Mouse (Mus musculus) forelimb bud, embryonic 11.5 days (tissue): ENCODE measurements around the gene Tpd52l1.
"Not testable (repeated sequence)": the region's sequence is repeated elsewhere in the genome, so short reads cannot be mapped to it uniquely, and the experiment has no call there.

Source experiments
- DNase-seq: peaks from one replicate; pipeline ENCODE4 v3.0.0-alpha.2; 2012; ENCODE audit warnings: low read depth, low spot score

The Tpd52l1 gene

DNA sequence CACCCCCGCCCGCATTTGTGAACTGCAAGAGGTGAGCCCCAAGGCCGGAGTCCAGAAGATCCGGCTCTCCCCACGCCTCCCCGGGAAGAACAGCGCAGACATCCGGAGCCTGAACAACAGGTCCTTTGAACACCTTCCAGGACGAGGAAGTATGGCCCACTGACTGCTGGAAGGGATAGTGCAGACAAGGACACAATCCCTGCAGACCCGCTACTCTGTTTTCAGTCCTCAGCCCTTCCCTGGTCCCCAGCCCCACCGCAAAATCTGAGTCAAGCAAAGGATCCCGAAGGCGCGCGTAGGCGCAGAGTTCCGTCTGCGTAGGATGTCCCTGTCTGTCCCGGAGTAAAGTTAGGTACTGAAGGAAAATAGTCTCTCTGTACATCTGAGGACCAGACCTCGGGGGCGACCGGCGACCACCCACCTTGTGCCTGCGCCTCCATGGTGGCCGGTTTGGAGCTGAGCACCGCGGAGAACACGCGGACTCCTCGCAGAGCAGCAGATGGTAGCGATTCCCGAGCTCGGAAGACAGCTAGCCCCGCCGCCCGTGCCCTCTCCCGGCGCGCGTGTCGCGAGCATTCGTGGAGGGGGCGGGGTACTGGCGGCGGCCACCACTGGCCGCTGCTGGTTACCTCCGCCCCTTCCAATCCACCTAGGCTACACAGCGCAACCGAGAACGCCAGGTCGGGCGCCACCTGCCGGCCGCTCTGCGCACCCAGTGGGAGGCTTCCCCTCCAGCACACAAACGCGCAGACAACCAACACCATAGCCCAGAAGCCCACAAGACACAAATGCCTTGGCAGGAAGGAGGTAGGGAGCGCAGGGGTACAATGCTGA is at the start of gene Tpd52l1:
TSS of gene Tpd52l1 (minus strand) at position 668 of the 834 bp plus-strand sequence.
- peak; percentile 89 for DNase-seq

DNA sequence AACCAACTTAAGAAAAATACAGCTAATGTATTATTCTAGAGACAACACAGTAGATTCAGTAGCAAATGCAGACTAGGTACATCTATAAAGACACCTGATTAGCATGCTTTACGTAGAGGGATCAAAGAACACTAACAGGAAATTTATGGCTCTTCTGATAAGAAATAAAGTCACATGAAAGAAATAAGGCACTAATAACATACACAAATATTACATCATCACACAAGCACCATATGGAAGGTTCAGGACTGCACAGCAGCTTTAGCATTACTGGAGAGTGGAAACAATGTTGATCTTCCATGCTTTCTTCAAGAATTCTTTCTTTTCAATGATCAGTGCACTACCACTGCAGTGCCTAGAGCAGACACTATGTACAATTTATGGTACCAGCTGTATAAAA is 48.5 kb upstream of the Tpd52l1 start:
- DNase-seq: no peak

DNA sequence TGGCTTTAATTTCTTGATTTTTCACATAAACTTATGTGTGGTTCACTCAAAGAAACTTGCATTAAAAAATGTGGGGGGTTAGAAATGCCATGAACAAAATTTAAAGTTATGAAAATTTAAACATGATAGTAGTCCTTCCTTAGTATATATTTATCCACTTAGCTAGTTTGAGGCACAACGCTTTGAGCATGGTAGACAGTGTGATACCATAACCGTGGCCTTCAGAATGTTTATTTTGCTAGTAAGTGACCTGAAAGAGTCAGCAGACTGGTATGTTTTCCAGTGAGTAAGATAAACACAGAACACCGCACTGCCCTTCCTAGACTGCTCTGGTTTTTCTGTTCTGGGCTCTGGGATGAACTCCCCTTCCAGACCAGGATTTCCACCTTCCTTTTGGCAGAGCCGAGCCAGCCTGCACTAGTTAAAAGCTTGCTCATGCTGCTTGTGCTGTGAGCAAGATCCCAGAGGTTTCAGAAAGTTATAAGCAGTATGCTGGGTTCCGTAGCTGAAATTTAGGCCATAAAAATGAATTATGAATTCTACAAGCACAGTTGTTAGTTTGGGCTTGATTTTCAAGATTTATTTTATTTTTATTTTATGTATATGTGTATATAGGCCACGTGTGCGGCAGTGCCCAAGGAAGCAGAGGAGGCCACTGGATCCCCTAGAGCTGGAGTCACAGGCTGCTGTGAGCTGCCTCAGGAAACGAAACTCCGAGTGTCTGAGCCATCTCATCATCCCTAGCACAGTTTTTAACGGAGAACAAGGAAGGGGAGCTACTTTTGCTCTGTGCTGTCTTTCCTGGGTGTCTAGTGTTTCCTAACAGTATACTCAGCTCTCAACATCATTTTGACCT is 21.5 kb upstream of the Tpd52l1 start:
- DNase-seq: no peak

DNA sequence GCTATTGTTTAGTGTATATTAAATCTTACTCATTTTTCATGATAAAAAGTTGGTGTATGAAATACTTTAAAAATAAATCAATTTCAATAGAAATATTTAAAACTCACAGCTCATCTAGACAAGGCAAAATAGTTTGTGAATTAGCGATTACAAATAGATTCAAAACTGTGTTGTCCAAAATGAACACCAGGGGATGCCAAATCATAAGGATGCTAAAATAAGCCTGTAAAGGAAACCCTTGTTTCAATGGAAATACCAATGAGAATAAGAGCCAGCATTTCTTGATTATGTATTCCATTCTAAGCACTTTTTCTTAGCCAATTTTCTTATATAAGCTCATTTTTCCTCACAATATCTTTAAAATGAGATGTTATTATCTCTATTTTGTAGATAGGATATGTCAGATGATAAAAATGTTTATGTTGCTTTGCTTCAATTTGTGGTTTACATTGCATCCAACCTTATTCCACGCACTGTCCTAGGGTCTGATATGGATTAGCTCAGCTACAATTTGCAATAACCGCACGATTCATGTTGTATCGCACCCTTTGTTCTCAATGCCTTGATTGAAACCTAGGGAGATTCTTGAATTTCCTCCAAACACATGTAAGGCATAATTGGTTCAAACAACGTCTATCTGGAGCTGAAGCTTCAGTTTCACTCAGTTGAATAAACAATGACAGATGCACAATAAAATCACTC is 20.2 kb upstream of the Tpd52l1 start:
- DNase-seq: no peak

DNA sequence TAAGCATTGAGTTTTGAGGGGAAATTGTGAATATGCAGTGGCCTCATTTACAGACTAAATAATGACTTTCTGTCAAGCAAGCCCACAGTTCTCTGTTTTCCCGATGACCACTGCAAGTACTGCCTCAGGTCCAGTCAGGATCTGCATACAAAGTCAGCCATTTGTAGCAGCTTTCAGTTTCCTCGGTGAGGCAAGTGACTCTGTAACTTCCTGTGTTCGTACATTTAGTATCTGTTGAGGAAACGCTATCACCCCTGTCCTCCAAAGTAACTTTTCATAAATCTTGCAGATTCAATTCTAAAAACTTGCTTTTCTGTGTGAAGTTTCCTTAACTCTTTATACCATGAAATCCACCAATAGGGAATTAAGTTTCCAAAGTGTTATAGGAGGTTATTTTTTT is 19.7 kb upstream of the Tpd52l1 start:
- DNase-seq: no peak

DNA sequence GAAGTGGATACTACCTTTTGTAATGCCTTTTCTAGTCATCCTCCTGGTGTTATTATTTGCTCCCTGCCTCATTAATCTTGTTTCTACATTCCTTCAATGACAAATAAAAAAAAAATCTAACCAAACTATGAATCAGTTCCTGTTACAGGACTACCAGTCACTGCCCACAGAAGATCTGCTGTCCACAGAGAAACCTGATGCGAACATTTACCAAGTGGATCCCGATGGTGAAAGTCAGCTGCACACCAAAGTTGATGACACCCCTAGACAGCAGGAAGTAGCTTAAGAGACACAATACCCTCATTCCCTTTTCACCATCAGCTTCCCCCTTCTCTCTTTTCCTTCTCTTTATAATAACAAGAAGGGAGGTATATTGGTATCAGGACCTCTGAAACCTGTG is 17.3 kb upstream of the Tpd52l1 start:
- DNase-seq: no peak

DNA sequence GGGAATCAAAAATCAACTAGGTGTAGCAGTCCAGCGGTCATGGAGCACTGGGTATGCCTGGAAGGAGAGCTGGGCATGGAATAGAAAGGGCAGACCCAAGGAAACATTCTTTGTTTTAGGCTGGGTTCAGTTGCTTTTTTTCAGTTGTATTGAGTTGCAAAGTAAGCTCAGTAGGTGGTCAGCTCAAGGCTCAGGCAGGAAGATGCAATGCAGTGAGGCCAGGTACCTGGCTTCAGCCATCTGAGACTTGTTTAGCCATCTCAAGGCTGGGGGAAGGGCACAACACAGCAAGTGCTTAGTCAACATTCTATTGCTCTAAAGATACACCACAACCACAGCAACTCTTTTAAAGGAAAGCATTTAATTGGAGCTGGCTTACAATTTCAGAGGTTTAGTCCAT is 11.0 kb upstream of the Tpd52l1 start:
- no peak for DNase-seq

DNA sequence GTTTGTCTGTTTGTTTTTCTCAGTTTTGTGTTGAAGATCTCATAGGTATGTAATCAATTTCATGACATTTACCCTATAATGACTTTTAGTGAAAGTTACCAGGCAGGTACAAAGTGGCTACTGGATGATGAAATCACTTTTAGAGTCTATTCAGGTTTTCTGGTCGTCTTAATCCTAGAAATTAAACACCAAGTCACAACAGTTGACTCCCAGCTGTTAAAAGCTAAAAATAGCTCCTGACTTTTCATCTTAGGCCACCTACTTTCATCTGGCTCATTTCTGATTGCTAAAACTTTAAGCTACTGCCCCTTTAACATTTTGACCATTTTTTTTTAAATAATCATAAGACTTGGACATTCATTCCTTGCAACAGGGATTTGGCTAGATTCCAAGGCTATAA is 1.3 kb upstream of the Tpd52l1 start:
- no peak for DNase-seq

DNA sequence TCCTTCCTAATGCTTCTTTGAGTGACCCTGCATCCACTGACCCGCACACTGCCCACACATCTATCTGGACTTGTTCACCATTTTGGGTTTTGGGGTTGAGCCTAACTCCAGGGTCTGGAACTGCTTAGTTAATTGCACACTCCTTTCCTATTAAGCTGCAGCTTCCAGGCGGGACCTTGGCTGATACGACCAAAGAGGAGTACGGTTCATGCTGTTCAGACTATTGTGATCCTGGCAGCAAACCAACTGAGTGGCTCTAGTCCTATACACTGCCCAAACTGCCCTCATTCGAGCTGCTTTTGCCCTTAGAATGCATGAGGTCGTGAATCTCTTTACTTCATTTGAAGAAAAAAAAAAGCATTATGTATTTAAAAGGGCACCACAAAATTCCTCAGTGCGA is 1.6 kb downstream of the Tpd52l1 start:
- no peak for DNase-seq

DNA sequence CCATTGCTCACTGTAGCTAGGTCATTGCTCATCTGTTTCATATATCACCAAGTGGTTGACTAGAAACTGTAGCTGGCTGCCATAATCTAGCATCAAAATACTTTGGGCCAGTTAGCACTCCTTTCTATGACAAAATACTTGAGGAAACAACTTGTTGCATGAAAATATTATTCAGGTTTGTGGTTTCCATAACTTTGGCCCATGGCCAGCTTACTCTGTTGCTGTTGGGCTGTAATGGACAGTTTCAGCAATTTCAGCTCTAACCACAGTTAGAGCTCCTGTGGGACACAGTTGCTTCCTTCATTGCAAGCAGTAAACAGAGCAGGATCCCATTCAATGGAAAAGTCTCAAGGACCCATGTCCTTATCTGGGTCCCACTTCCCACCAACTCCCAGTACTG is 4.3 kb downstream of the Tpd52l1 start:
- no peak for DNase-seq

DNA sequence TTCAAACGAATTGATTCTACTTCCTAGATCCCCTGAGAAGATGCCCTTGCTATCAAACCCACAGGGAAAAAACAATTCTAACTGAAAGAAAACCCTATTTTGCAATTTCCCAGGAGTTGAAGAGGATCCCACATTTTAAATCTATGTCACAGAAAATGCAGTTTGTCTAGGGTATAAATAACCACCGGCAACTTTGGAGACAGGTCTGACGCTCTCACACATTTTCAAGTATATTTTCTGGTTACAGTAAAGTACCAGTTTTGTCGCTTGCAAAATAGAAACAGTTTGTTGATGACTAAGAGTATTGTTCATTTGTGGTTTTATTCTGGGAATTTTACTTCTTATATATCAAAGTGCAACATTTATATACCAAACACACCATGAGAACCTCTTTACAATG is 9.7 kb downstream of the Tpd52l1 start:
- no peak for DNase-seq

DNA sequence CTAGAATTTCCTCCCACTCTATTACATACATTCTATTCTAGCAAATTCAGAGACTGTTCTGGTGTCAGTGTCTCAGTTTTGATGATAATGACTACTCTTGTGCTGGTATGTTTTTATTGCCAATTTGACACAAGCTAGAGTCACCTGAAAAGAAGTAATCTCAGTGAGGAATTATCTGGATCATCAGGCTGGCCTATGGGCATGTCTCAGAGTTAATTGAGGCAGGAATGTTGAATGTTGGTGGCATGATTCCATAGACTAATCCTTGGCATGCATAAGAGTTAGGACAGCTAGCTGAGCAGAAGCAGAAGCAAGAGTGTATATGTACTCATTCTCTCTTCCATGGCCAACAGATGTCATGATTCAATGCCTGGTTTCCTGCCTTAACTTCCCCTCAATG is 27.8 kb downstream of the Tpd52l1 start:
- DNase-seq: no peak

DNA sequence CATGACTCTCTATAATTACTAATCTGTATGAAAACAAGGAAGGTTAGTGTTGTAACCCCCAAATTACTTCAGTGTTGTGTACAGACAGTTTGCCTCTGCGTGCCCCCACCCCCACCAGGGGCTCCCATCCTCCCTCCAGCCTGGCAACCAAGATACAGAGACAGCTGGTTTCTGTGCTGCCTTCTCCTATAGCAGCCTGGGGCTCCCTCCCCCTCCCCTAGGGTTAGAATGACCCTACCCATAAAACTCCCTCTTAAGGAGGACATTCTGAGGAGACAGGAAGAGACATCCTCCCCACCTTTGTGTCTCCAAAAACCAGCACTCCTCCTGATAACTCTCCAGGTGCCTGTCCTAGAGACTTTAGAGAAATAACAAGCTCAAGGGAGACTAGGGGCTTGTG is 52.8 kb downstream of the Tpd52l1 start:
- no peak for DNase-seq

DNA sequence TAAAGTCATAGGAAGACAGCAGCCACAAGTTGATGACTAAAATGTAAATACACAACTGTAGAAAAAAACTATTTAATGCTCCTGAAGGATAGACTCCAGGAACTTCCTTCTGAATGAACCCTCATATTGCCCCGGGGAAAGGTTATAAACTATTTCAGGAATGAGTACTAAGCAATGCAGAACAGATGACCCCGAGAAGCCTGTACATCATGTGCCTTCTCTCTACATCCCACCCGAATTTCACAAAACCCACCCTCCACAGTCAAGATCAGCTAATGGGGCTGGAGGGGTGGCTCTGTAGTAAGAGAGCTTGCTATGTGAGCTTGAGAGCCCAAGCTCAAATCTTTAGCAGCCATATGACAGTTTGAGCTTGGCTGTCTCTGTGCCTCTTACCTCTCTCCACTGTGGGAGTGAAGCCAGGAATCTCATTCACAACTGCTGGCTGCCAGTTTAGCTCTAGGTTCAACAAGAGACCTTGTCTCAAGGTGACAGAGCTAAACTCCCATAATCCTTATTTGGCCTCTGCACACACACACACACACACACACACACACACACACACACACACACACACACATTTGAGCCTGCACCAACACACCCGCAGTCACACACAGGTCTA is 54.9 kb downstream of the Tpd52l1 start:
- no peak for DNase-seq

DNA sequence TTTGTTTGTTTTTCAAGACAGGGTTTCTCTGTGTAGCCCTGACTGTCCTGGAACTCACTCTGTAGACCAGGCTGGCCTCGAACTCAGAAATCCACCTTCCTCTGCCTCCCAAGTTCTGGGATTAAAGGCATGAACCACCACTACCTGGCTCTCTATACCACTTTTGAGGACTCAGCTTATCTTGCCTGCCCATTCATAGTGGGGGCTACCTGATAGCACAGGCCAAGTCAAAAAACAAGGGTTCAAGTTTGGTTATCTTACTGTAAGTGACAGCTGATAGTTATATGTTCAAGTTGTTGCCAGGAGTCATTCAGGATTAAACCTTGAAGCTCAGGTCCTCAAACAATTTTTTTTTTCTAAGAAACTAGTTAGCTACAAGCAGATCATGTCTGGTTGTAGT is 57.2 kb downstream of the Tpd52l1 start:
- DNase-seq: not testable (repeated sequence)

DNA sequence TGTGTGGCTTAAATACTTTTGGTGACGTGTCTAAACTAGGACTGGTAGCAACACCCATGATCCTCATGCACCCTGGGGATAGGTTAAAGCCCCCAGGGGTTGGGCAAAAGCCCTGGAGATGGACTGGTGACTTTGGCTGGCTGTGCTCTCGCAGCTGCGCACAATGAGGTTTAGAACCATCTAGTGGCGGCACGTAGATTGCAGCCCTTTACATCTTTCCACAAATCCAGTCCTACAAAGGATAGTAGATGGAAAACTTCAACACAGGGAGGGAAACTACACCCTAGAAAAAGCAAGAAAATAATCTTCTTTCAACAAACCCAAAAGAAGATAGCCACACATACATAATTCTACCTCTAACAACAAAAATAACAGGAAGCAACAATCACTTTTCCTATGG is 75.6 kb downstream of the Tpd52l1 start:
- not testable (repeated sequence) for DNase-seq

DNA sequence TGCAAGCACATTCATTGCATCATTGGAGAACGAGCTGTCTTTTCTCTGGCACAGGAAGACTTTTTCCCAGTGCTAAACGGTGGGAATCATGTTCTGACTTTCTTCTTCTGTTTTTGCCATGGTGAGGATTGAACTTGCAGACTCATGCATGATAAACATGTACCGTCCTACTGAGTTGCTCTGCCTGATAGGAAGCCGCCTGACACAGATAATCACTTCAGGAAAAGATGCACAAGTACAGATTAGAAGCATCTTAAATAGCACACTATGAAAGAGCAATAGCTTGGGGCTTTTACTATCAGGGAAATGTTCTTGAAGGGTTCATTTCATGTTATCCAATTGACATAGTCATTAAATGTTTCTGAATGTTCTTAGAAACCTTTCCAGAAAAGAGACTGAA is 86.0 kb downstream of the Tpd52l1 start:
- DNase-seq: no peak

DNA sequence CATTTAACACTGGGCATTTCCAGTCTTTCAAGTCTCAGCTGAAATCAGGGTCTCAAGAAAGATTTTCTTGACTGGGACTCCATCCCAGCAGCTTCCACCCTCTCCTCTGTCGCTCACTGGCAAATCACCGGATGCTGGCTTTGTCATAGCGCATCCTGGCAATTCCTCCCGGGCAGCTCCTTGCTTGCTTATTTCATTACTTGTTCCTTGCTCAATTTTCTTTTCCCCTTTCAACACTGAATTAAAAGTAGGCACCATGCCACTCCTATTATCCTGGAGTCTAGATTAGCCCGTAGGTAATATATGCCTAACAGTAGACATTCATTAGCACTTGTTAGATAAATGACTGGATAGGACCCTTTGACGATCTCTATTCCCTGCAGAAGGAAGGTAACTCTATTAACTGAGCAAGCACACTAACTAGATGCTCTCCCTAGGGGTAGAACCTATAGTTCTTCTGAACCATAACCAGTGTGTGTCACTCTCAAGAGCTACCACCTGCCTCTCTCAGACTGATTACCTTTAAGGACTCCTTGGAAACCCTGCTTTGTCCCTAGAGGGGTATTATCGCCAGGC is 90.8 kb downstream of the Tpd52l1 start:
- DNase-seq: no peak

DNA sequence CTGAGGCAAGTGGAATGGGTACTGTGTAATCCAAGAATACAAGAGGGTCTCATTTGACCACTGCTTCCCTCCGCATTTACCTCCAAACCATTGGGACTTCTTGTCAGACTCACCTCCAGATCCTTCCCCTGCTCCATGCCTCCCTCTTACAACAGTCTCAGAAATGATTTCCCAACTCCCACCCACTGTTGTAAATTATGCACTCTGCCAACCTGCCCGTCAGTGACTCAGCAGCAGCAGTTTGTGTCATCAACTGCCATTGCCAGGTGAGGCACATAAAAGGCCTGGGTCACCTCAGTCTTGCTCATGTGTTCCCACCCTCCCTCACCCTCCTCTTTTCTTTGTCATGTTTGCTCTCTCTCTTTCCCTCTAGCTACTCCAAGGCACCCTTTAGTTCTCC is 91.6 kb downstream of the Tpd52l1 start:
- no peak for DNase-seq

DNA sequence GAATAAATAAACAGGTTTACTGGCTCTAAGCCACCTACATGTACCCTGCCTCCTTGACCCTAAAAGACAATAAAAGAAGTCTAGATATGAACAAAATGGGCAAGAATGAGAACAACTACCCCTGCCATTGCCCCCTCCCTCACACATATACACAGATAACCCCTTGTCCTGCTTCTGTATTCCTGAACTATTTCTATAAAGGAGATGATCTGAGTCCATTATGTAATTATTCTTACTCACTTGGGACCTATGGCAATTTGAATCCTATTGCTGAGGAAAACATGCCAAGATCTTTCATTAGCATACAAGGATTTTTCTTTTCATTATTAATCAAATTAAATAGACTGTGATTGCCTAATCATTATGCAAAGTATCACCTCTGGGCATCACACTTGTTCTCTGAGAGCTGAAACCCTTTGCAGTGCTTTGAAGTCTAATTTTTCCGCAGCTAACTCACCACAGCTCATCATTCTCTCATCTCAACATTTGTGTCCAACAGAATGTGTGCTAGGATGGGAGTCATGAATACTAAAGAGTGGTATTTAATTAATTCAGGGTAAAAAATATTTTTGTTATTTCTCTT is 92.8 kb downstream of the Tpd52l1 start:
- no peak for DNase-seq

DNA sequence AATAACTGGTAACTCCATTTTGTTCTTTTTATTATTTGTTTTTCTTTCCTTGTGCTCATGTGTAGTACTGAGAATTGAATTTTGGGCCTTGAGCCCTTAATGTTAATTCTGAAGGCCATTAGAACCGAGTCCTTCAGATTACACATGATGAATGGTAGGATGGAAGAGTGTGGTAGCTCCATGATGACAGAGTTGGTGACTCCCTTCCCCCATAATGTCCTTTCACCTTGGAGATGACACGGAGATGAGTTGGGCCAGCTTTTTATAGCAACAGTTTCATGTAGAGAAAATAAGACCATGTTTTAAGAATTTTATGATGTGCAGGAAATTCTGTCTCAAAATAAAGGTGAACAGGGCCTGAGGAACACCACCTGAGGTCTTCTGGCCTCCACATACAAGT is 94.7 kb downstream of the Tpd52l1 start:
- DNase-seq: no peak
